Mouse (Mus musculus) kidney, postnatal 10 days (tissue): ENCODE data around the gene Il6ra.
A peak's percentile ranks its signal among the peaks of the same experiment; 100 is the strongest.

ENCODE experiments used
- DNase-seq: peaks from one replicate; pipeline ENCODE4 v3.0.0; 2021; ENCODE audit warnings: mixed read lengths

The Il6ra gene

DNA sequence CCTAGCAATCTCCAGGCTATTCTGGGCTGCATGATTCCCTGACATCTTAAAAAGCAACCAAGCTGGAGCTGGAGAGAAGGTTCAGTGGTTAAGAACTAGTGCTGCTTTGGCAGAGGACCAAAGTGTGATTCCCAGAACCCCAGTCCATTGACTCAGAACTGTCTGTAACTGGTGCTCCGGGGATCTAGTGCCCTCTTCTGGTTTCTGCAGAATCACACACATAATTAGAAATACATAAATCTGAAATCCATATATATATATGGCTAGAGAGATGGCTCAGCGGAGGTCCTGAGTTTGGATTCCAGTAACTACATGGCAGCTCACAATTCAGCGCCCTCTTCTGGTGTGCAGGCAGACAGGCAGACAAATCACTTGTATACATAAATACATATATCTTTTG lies 65.9 kb downstream of the Il6ra start:
- DNase-seq = no peak

GRCm38 (mm10) chr3:89845814-89846213 lies 67.2 kb downstream of the Il6ra start:
- no peak for DNase-seq

DNA sequence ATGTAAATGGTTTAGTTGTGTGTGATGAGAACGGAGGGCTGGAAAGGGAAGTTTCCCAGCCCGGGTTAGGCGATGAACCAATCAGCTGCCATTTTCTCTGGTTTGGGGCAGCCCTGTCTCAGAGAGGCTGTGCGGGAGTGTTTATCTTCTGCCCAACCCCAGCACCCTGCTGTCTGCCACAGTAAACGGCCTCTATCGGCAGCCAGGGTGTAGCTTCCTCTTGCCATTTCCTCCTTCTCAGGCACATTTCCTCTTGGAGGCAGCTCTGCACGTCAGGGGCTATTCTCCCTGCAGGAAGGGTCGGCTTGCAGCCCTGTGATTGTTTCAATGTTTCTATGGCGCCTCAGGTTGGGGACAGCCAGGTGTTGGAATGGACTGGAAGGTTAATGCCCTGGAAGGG lies 69.8 kb downstream of the Il6ra start:
- peak; percentile 65 for DNase-seq

GRCm38 (mm10) chr3:89842258-89842657 lies 70.7 kb downstream of the Il6ra start:
- peak; percentile 69 for DNase-seq

GRCm38 (mm10) chr3:89835362-89835761 lies 77.6 kb downstream of the Il6ra start:
- peak; percentile 68 for DNase-seq

DNA sequence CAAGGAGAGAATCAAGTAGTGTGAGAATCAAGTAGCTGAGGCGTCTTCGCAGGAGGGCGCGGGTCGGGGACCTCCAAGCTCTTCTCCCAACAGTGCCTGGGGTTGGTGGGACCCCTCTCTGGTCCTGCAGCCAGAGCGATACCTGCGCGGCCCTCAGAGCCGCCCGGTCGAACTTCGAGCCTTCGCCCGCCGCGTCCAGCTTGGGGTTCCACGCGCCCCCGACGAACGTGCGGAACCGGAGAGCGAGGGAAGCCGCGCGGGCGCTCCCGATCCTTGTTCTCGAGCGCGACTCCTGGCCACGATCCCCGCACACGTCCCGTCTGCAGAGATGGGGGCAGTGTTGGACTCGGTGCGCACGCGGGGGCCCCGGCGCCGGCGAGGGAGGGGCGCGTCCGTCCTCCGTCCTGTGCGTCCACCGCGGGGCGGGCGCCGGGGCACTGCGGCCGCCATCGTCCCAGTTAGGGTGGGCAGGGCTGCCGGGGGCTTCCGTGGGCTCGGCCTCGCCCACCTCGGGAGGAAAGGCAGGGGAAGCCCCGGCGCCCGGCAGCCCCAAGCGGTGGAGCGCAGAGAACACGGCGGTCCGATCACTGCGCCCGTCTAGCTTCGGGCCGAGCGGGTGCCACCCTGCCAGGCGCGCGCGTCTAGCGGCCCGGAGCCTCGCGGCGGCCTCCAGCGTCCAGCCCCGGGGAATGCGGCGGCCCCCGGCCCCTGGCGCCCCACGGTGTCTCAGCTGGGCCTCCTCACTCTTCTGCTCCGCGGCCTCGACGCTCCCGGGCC lies 82.0 kb downstream of the Il6ra start, which contains the start of gene She:
Gene She, plus strand, starts transcription at position 556 of the 777 bp plus-strand sequence.
- DNase-seq = peak; percentile 76

GRCm38 (mm10) chr3:89826295-89826694 lies 86.7 kb downstream of the Il6ra start:
- no peak for DNase-seq

GRCm38 (mm10) chr3:89823594-89823993 lies 89.4 kb downstream of the Il6ra start:
- DNase-seq = no peak

DNA sequence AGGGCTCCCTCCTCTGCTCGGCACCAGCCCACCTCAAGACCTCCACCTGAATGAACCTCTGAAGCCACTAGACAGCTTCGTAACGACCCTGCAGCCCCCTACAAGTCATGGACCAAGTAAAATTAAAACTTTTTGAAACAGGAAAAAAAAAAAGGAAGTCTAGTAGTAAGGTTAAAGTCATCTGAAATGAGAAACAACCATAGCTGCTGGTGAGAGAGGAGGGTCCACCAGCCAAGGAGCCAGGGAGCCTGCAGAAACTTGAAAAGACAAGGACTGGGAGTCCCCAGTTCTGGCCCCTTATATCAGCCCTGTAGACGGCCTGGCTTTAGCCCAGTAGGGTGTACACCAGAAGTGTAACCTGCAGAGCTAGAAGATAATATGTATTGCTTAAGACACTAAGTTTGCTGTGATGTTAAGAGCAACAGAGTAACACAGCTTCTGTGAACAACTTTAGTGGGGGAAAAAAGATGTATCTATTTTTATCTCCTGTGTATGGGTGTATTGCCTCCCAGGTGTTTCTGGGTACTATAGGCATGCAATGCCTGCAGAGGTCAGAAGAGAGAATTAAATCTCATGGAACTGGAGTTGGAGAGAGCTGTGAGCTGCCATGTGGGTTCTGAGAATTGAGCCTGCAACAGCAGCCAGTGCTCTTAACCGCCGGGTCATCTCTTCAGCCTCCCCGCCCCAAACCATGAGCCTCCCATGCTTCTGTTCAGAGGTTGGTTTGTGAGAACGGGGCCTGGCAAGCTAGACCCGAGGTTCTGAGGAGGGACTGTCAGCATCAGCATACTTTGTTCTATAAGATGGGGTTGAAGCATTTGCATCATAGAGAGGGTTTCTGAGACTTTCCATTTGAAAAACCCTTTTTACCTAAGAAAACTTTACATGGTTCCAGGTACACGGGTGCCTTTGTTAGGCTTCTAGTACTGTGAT lies 91.2 kb downstream of the Il6ra start:
- DNase-seq = no peak

GRCm38 (mm10) chr3:89821096-89821513 lies 91.9 kb downstream of the Il6ra start:
- no peak for DNase-seq

GRCm38 (mm10) chr3:89820311-89821095 lies 92.5 kb downstream of the Il6ra start:
- DNase-seq = no peak

- no peak for DNase-seq
These were observed 93.1 kb downstream of the Il6ra start for GRCm38 (mm10) chr3:89819897-89820296.

- no peak for DNase-seq
These were observed 94.4 kb downstream of the Il6ra start for GRCm38 (mm10) chr3:89818605-89819004.

DNA sequence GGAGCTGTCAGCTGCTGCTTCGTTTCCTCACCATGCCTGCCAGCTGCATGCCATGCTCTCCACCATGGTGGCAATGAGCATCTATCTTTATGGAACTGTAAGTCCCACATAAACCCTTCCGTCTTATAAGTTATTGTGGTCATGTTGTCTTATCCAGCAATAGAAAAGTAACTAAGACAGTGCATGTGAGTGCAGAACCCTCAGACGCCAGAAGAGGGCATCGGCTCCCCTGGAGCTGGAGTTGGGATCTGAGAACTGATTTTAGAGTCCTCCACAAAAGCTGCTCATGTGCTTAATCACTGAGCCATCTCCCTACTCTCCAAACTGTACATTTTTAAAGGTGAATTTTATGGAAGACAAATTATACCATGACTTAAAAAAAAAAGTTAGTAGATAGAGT lies 95.9 kb downstream of the Il6ra start:
- DNase-seq = peak; percentile 73
